Mouse (Mus musculus) embryo, embryonic 9.5 days (tissue): ENCODE measurements around the gene Lbp.
A peak's percentile ranks its signal among the peaks of the same experiment; 100 is the strongest.

Experiments used
- DNase-seq: peaks from one replicate; pipeline ENCODE4 v3.0.0-alpha.2; 2017; ENCODE audit errors: extremely low spot score

Lbp gene

DNA sequence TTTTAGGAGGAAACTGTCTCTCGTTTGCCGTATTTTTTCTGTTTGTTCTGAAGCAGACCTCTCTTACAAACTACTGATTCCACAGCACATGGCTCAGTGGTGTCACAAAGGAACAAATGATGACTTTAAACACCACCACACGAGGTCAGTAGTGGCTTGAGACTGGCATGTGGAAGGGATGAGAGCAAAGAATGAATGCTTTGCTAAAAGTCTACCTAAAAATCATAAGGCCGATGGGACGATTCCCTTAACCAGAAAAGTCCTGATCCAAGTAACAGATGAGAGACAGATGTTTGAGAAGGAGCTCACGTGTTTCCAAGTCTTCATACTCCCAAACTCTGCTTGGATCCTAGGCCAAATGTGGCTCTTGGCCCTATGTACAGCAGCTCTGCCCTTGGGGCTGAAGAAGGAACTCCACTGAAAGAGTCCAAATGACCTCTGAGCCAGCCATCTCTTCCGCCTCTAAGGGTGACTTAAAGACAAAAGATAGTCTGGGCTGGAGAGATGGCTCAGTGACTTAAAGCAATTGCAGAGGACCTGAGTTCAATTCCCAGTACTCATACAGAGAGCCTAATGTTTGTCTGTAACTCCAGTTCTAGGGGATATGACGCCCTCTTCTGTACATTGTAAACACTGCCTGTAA, 55.5 kb downstream of the Lbp start:
- no peak for DNase-seq

DNA sequence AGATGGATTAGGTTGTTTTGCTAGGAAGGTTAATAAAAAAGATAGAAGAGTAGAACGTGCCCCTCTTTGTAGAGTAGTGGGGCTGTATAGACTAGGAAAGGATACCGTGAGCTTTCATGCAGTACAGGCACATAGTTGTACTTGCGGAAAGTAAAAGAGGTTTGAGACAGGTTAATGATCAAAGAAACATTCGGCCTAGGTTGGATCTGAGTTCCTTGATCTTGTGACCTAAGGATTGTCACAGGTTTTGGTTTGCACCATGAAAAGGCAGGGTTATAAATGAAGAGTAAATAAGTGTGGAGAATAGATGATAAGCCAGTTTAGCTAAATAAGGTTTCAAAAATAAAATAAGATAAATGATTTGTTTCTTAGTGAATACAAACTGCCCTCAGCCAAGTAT, 57.9 kb downstream of the Lbp start:
- no peak for DNase-seq

- no peak for DNase-seq
These were observed 59.0 kb downstream of the Lbp start for GRCm38 (mm10) chr2:158365099-158365850.

DNA sequence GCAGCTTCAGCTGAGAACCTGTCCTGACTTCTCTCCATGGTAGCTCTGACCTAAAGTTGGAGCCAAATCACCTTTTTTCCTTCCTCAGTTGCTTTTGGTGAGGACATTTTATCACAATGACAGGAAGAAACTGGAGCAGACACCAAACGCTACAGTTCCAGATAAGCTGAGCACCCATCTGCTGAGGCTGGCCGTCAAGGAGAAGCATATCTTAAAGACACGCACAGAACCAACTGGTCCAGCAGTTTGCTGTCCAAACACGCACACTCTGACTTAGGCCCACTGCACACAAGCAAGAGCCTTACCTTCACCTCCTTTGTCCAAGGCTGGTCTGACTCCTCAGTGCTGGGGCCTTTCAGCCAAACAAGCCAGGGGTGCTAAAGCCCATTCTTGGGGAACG, 61.4 kb downstream of the Lbp start:
- DNase-seq: no peak

- DNase-seq: no peak
These were observed 62.0 kb downstream of the Lbp start for GRCm38 (mm10) chr2:158368313-158368712.

DNA sequence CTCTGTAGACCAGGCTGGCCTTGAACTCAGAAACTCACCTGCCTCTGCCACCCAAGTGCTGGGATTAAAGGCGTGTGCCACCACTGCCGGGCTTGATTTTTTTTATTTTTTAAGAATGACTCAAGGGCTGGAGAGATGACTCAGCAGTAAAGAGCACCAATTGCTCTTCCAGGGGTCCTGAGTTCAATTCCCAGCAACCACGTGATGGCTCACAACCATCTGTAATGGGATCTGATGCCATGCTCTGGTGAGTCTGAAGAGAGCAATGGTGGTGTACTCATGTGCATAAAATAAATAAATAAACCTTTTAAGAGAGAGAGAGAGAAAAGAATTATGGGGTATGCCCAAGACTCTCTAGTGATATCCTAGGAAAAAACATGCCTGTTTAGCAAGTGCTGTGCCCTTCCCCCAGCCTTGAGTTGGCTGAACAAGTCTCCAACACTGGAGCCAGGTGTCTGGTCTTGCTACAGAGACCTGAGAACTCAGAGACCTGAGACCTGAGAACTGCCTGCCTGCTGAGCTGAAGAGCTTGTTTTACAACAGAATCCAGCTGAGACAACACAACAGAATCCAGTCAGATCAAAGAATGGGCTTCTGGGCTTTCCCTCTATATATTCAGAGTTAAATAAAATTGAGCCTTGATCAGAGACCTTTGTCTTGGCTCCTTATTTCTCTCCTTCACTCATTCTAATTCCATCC, 63.3 kb downstream of the Lbp start:
- DNase-seq: no peak

DNA sequence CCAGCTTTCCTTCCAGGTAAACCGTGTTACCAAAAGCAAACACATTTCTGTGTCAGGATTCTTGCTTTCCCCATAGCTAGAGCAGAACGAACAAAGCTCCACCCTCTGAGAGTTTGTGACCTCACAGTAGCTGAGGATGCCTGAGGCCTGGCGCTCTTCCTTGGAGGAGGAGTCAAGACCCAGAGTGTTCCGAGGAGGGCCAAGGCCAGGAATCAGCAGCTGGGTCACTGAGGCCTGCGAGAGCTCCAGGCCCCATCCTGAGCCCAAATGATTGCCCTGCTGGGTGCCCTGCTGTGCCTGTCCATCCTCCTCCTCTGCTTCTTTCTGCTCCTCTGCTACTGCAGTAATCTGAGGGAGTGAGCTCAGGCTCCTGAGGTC, 63.9 kb downstream of the Lbp start:
- no peak for DNase-seq

GRCm38 (mm10) chr2:158373061-158373460, 66.8 kb downstream of the Lbp start:
- no peak for DNase-seq

GRCm38 (mm10) chr2:158373516-158373915, 67.2 kb downstream of the Lbp start:
- no peak for DNase-seq

- DNase-seq: peak; percentile 81
These were observed 69.3 kb downstream of the Lbp start, which contains the start of gene Snhg11 for GRCm38 (mm10) chr2:158375443-158376122. Gene Snhg11, plus strand, starts transcription at chr2:158375638.

DNA sequence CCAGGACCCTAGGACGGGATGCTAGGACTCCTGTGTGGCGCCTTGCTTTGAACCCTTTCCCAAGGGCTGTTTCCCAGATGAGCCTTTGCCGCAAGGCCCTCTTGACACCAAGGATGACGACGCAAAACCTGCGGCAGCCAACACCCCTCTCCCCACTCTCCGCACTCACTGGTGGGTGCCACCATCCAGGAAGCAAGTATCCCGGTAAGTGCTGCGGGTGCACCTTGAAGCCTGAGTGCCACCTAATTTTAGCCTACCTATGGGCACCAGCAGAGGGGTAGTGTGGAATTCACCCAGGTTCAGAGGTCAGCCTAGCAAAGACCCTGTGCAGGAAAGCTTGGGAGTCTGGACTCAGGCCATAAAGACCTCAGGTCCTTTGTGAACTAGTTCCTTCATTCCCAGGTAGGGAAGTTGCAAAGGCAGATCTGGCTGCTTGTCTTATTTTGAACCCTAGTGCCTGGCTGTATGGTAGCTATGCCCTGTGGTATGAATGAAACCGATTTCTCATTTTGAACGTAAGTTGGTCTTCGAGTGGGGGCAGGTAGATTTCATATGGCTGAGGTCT, 69.9 kb downstream of the Lbp start:
- no peak for DNase-seq

DNA sequence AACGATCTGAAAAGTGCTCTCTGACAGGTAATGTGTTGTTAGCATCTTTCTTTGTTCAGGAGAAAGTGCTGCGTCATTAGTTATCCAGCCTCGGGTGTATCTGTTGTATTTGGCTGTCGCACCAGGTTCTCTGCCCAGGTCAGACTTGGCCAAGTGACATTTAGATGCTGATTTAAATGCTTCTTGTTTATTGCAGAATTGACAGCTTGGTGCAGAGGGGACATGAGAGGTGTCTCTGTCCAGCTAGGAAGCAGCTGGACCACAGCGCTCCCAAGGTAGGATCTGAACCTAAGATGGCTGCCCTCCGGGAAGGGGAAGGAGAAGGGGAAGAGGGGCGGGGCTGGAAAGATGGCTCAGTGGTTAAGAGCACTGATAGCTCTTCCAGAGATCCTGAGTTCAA, 70.5 kb downstream of the Lbp start:
- DNase-seq: no peak

- no peak for DNase-seq
These were observed 71.5 kb downstream of the Lbp start for GRCm38 (mm10) chr2:158377811-158378210.

- peak; percentile 71 for DNase-seq
These were observed 73.2 kb downstream of the Lbp start for GRCm38 (mm10) chr2:158379354-158380078.
